Mouse (Mus musculus): ENCODE measurements at regions not wholly inside any gene's neighbourhood (a gene's known extent, or its start where the extent isn't known, plus 50 kb on each side); places are given as distances from the start of the nearest gene placed in this dataset.

GRCm38 (mm10) chr13:71247241-71247640, 405.6 kb upstream of the Adamts16 start:
- DNase-seq (ENCODE audit: low spot score in 2 of 2), result no peak

- DNase-seq (ENCODE audit: low spot score in 2 of 2), result no peak
Observed at GRCm38 (mm10) chr13:71245326-71245725, 403.7 kb upstream of the Adamts16 start.

DNA sequence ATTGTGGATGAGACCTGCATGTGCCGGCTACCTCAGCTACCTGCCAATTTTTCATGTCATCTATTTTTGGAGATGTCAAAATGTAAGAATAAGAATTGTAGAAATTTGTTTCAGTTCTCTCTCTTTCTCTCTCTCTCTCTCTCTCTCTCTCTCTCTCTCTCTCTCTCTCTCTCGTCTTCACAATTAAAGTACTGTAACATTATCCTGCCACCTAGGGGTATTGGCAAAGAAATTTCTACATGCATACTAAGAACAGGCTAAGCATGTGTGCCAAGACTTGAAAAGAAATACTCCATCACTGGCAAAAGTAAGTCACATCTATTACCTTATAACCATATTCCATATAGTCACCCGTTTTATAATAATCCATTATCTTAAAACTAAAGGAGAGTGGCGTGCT, 398.2 kb upstream of the Adamts16 start:
- no peak for DNase-seq (ENCODE audit: low spot score in 2 of 2)

DNA sequence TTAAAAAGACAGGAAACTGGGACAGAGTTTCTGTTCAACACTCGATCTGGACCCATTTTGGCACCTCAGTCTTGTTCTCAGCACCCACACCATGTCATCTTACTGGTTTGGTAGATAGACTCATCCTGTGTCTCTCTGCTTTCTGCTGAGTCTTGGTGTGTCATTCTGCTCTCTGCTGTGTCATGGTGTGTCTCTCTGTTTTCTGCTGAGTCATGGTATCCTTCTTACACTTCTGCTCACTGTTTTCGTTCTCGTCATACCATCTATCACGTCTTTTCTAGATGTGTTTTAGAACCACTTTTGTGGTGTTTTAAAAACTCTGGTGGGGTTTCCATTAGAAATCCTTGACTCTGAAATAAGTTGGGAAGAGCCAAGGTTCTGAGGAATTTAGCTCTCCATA, 393.7 kb upstream of the Adamts16 start:
- no peak for DNase-seq (ENCODE audit: low spot score in 2 of 2)

DNA sequence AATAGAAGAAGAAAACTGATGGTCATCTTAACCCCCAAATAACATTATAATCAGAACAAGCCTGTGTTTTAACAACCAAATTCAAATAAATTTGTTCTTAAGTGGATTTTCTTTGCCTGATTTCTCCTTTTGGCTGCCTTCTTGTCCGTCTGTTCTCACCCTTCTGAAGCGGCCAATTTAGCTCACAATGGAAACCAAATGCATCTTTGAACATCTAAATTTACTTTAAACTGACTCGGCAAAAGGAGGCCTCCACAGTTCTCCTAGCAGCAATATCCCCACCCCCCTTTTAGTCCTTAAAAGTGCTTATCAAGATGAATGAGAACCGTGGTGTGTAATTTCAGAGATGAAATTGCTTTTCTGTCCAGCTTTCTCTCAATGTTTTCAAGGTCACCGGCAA, 389.6 kb upstream of the Adamts16 start:
- DNase-seq (ENCODE audit: low spot score in 2 of 2), result no peak

- no peak for DNase-seq (ENCODE audit: low spot score in 2 of 2)
Observed at GRCm38 (mm10) chr13:71214776-71215175, 373.2 kb upstream of the Adamts16 start.

DNA sequence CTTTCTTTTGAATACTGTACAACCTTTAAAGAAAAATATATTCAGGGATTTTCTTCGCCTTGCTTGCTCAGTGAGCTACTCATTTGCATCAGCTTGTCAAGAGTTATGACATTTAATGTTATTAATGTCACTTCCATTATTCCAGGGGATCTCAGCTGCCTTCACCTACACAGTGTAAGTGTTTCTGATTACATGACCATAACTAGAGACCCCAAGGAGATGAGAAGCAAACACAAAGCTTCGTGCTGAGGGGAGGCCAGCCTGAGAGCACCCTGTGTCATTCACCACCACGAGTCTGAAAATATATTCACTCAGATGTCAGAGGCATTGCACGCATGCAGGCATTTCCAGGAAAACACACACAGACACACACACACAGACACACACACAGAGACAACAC, 369.8 kb upstream of the Adamts16 start:
- DNase-seq (ENCODE audit: low spot score in 2 of 2), result no peak

DNA sequence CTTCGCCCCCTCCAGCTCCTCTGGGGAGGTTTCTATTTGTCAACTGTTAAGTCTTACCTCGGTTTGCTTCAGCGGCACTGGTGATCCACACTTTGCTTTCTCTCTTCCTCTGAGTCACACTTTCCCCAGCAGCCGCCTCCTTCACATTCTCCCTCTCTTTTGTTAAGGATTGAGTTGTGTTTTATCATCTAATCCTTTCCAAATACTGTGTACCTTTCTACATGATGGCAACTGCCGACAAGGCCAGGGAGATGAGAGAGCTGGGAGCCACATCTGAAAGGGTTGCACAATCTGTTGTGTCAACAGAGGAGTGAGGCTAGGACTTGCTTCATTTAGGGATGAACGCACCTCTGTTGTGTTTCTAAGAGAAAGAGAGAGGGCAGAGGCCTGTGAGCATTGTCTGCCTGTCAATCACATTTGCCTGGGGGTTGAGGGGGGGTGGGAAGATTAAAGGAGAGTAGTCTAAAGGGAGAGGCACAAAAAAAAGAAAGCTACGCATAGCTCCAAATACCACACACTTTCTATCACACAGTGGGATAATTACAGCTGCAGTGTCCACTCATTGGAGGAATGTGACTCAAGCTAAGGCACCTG, 369.1 kb upstream of the Adamts16 start:
- DNase-seq (ENCODE audit: low spot score in 2 of 2), result no peak

DNA sequence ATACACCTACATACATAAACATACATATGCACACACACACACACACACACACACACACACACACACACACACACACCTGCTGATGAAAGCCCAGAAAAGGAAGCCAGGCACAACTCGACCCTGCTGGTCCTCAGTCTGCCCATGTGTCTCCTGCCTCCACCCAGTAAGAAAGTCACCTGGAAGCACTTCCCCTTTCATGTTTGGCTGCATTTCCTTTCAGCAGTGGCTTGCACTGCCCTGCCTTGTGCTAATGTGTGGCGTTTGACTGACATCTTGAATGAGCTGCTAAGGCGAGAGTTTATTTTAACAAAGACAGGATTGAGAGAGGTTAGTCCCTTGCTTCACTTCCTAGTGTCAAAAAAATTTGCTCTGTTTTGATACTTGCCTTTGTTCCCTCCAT, 364.1 kb upstream of the Adamts16 start:
- no peak for DNase-seq (ENCODE audit: low spot score in 2 of 2)

GRCm38 (mm10) chr13:71200656-71201055, 359.0 kb upstream of the Adamts16 start:
- DNase-seq (ENCODE audit: low spot score in 2 of 2), result no peak

DNA sequence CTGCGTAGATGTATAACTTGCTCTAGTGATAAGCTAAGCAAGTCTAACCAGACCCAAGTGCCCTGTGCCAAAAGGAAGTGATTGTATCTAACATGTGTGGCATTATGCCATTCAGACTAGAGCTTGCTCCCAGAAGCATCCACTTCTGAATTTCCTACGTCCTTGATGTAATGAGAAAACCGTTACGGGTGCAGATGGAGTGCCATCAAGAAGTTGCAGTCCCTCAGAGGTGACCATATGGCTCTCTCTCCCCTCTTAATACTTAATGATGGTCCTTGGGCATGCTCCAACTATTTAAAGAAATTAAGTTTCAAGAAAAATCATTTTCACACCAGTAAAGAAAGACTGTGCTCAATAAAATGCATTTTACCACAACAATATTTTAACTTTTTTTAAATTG, 354.1 kb upstream of the Adamts16 start:
- DNase-seq (ENCODE audit: low spot score in 2 of 2), result no peak

- no peak for DNase-seq (ENCODE audit: low spot score in 2 of 2)
Observed at GRCm38 (mm10) chr13:71184500-71184899, 342.9 kb upstream of the Adamts16 start.

- DNase-seq (ENCODE audit: low spot score in 2 of 2), result no peak
Observed at GRCm38 (mm10) chr13:71179083-71179482, 337.5 kb upstream of the Adamts16 start.

DNA sequence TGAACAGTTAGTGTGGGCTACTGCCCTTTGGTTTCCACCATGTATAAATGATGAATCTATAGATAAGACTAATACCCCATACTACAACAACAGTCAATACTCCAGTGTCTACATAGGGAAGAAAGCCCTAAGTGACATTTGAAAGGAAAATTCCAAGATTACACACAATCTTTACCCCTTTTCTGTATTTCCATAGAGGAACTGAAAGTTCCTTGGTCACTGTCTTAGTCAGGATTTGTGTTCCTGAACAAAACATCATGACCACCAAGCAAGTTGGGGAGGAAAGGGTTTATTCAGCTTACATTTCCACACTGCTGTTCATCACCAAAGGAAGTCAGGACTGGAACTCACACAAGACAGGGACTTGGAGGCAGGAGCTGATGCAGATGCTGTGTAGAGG, 332.7 kb upstream of the Adamts16 start:
- no peak for DNase-seq (ENCODE audit: low spot score in 2 of 2)

DNA sequence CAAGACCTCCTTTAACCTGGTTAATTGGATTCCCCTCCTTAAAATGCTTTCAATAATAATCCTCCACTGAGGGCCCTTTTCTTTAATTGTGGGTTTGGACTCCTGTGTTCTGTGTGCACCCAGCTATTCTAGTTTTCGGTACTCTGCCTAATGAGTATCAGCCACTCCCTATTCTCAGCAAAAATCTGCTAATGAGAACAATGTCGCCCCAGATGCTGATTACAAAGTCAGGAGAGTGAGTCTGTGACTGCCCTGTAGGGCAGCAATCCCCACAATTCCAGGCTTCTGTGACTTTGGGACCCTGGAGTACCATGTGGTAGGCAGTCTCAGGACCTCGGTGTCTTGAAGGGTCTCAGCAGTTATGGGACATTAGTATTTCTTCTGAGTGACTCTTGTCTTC, 324.6 kb upstream of the Adamts16 start:
- DNase-seq (ENCODE audit: low spot score in 2 of 2), result no peak

GRCm38 (mm10) chr13:71165096-71165920, 323.7 kb upstream of the Adamts16 start:
- no peak for DNase-seq (ENCODE audit: low spot score in 2 of 2)

DNA sequence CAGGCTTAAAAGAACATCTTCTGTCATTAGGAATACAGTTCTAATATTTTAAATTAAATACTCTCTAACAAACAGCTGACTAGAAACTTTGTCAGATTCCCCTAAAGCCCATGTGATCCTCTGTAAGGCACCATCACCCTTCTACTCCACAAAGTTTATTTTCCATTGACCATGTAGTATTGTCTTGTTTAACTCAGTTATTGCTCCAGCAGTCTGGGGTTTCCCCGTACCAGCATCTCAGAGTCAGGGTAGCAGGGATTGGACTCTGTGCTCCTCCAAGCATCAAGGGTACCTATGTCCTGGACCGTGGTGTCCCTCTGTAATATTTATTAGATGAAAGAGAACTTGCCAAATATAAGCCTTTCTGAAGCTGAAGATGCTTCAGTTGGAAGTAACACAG, 322.4 kb upstream of the Adamts16 start:
- DNase-seq (ENCODE audit: low spot score in 2 of 2), result no peak

- DNase-seq (ENCODE audit: low spot score in 2 of 2), result no peak
Observed at GRCm38 (mm10) chr13:71162952-71163351, 321.3 kb upstream of the Adamts16 start.

DNA sequence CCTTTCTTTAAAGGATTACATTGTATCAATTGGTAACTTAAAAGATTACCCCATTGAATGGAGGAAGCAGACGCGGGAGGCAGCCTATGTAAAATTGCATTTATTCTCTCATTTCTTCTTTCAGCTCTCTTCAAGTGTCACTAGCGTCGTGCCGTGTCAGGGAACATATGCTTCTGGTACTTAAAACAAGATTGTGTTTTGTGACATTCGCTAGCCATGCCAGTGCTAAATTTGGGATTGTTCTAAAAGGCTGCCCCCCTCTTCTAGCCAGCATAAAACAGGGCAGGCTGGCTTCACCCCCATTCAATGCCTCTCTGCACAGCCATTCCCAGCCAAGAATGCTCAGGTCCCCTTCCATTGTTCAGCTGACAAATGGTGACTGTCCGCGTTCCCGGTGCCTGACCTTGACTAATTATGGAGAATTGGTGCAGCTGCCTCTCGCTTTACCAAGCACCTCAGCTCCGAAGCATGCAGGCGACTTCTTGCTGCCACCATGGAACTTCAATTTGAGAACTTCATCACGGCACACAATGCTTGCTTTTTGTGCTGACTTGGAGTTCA, 316.8 kb upstream of the Adamts16 start:
- no peak for DNase-seq (ENCODE audit: low spot score in 2 of 2)

DNA sequence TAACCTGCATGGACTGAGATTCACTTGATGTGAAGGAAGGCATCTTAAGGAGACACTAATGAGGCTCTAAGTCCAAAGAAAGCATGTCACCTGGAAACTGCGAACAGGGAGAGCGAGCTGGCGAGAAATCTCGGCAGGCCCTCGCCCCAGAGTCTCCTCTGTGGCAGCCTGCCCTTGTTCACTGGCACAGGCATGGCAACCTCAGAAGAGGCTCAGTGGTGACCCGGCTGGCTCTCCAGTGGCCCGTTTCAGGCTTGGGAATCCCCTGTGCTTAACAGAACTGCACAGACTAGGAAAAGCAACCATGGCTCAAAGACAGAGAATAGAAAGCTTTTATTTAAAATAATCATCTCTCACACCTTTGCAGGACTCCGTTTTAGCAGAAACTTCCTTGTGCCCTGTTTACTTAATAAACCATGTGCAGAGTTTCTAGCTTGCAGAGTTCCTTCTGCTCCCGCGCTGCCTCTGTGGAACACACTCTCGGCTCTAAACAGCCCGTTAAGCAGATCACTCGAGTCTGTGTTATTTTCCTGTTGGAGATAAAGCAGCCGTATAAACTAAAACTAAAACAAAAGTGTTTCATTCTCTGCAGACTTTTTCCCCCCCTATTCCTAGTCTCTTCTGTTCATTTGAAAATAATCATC, 316.2 kb upstream of the Adamts16 start:
- DNase-seq (ENCODE audit: low spot score in 2 of 2), result no peak

DNA sequence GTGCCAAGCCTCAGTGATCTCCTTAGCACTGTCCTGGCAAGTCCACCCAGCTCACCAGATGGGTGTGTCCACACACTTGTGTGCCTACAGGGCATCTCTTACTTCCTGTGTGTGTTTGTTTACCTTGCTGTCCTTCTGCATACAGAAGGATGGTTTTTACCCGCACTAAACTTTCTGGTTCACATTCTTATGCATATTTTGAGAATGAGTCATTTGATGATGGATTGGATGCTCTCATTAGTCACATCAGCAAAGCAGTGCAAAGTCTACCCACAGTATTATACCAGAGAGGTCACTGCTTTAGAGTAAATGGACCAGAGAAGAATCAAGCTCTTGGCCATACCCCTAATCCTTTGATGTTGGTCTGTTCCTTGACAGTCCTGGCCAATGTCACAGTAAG, 308.5 kb upstream of the Adamts16 start:
- no peak for DNase-seq (ENCODE audit: low spot score in 2 of 2)

- DNase-seq (ENCODE audit: low spot score in 2 of 2), result no peak
Observed at GRCm38 (mm10) chr13:71149303-71149696, 307.7 kb upstream of the Adamts16 start.
